Mouse (Mus musculus) lung, embryonic 15.5 days (tissue): ENCODE data around the gene Klk12. TPM values are rescaled to one million over a fixed set of nuclear protein-coding genes. Genes with fewer than 3 reads are reported as not detected.

Experiments used
- ATAC-seq: fragments of 200-750 bp; cut with Nextera tagmentation; 2 replicates; pipeline ENCODE4 v1.8.0; 2017; ENCODE audit warnings: moderate number of reproducible peaks, borderline replicate concordance; ENCODE audit not compliant: low FRiP score, low TSS enrichment; ENCODE audit errors: extremely low read depth
- H3K27ac ChIP-seq: fragments of 300-500 bp; sonication (generic); 2 replicates; pipeline ENCODE4 v1.5.1; 2015; ENCODE audit warnings: moderate library complexity, mild to moderate bottlenecking, inconsistent platforms
- H3K27me3 ChIP-seq: fragments of 300-500 bp; sonication (generic); 2 replicates; pipeline ENCODE4 v1.6.1; 2015; ENCODE audit warnings: inconsistent platforms
- H3K36me3 ChIP-seq: fragments of 300-500 bp; sonication (generic); 2 replicates; pipeline ENCODE4 v1.6.1; 2015; ENCODE audit warnings: inconsistent platforms
- H3K4me1 ChIP-seq: fragments of 300-500 bp; sonication (generic); 2 replicates; pipeline ENCODE4 v1.6.1; 2015; ENCODE audit warnings: inconsistent platforms
- H3K4me2 ChIP-seq: fragments of 300-500 bp; sonication (generic); 2 replicates; pipeline ENCODE4 v1.6.1; 2015; ENCODE audit warnings: inconsistent platforms, mild to moderate bottlenecking, moderate library complexity
- H3K4me3 ChIP-seq: fragments of 300-500 bp; sonication (generic); 2 replicates; pipeline ENCODE4 v1.5.1; 2015; ENCODE audit warnings: mild to moderate bottlenecking, inconsistent platforms
- H3K9ac ChIP-seq: fragments of 300-500 bp; sonication (generic); 2 replicates; pipeline ENCODE4 v1.6.1; 2015; ENCODE audit warnings: inconsistent platforms
- H3K9me3 ChIP-seq: fragments of 300-500 bp; sonication (generic); 2 replicates; pipeline ENCODE4 v1.6.1; 2016; ENCODE audit warnings: inconsistent platforms
- WGBS: fragments of 180-500 bp; shearing (Covaris S2); methylation state at CpG from one replicate; pipeline ENCODE4 v1.1.7; 2015; 5-methylcytosine and 5-hydroxymethylcytosine counted together
- polyA plus RNA-seq: library from polyadenylated mRNA; unstranded; fragments of >200 nt; fragmentation: Nextera tagmentation; extraction: Ambion mirVana; gene quantifications from 2 replicates; pipeline ENCODE4 v1.2.1, GENCODE M21; 2015

Gene Klk12
- not detected in 2 replicates for polyA plus RNA-seq

DNA sequence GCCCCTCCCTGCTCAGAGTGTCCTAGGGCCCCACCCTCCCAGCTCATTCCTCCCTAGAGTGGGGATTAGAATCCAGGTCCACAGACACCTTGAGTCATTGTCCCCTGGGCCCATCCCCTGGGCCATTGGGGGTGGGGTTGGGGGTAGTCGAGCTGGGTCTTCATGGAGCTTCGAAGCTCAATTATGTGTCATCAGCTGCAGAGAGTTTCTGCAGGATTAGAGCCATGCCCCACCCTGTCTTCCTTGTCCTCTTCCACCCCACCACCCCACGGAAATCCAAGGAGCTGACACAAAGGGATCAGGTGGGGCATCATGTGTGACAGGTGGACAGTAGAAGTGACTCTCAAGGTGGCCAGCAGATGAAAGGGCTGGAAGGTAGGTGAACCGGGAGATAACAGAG is at the start of gene Klk12:
Klk12 (plus strand) TSS at position 301 of the 400 bp plus-strand sequence.
- no peak for ATAC-seq
- H3K27me3 ChIP-seq = no peaks in the 10 kb centered on the region
- no peaks in the 10 kb centered on the region for H3K4me1 ChIP-seq
- H3K4me2 ChIP-seq = no peak within 1 kb of the TSS
- H3K9me3 ChIP-seq = no peaks in the 10 kb centered on the region
- 76% methylated on average over 4 of the region's 4 CpGs for WGBS
- H3K27ac ChIP-seq = no peak within 1 kb of the TSS
- H3K4me3 ChIP-seq = no peak within 1 kb of the TSS
- no peak within 1 kb of the TSS for H3K9ac ChIP-seq
- no peaks in the 10 kb centered on the region for H3K36me3 ChIP-seq

DNA sequence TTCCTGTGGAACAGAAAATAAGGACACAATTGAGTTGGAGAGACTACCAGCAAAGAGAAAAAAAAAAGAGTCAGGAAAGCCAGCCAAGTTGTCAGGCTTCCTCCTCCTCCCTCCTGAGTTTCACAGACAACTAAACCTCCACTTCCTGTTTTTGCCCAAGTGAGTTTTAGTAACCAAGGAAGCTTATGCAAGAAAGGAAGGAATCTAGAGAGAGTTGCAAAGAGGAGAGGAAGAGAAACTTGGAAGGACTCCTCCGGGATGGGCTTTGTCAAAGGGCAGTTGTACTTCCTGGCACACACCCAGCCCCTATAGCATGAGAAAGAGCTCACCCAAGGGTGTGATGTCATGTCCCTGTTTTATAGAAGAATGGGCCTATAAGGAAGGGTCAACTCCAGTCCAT is 20.9 kb upstream of the Klk12 start:
- no peaks in the 10 kb centered on the region for H3K36me3 ChIP-seq
- no peak overlapping the region for H3K9ac ChIP-seq
- H3K27ac ChIP-seq = 0 out of 2 replicates have a peak overlapping the region, but pooled peaks have one; percentile 9
- no peak overlapping the region for H3K4me2 ChIP-seq
- 42% methylated on average over 1 of the region's 1 CpGs for WGBS
- no peak; the same call in 1 of the 2 replicates for ATAC-seq
- no peaks in the 10 kb centered on the region for H3K4me1 ChIP-seq
- no peaks in the 10 kb centered on the region for H3K27me3 ChIP-seq
- no peaks in the 10 kb centered on the region for H3K9me3 ChIP-seq
- no peak overlapping the region for H3K4me3 ChIP-seq

DNA sequence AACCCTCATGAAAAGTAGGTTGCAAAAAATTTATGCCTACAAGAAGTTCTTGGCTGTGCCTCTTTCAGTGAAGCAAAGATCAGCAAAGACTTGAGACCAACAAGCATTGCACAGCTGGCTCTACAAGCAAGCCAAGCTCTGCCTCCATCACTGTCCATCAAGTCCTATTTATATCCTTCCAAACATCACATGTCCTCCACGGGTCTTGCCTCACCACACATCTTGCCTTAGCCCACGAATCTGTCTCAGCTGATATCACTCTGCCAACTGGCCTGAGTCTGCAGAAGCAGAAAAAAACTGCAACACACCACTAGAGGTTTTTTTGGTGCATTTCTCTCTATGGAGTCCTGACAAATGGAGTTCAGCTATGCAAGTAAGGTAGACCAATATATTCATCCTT is 15.9 kb upstream of the Klk12 start:
- no peak overlapping the region for H3K4me2 ChIP-seq
- no peak for ATAC-seq
- H3K27ac ChIP-seq = no peak overlapping the region
- H3K9ac ChIP-seq = no peak overlapping the region
- H3K36me3 ChIP-seq = no peaks in the 10 kb centered on the region
- H3K4me1 ChIP-seq = no peaks in the 10 kb centered on the region
- 60% methylated on average over 2 of the region's 2 CpGs for WGBS
- H3K4me3 ChIP-seq = no peak overlapping the region
- H3K9me3 ChIP-seq = no peaks in the 10 kb centered on the region
- no peaks in the 10 kb centered on the region for H3K27me3 ChIP-seq

DNA sequence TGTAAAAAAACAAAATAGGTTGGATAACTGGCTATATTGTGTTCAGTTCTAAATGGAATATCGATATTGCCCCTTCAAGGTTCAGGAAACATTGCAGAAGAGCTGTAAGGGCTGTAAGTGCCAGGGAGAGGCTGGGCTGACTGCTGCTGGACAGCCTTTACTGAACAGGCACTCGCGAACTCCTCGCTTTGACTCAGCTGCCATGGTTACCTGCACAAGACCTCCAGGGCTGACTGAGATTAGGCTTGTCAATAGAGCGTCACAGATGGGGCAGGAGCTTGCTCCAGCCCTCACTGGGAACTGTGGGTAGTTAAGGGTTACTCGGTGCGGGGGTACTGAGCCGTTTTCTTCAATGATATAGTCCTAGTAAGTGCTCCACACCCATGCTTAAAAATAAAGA is 2.2 kb upstream of the Klk12 start:
- no peak overlapping the region for H3K4me2 ChIP-seq
- H3K9me3 ChIP-seq = no peaks in the 10 kb centered on the region
- H3K27me3 ChIP-seq = no peaks in the 10 kb centered on the region
- no peaks in the 10 kb centered on the region for H3K36me3 ChIP-seq
- ATAC-seq = no peak
- H3K4me3 ChIP-seq = no peak overlapping the region
- H3K9ac ChIP-seq = no peak overlapping the region
- WGBS = 35% methylated on average over 8 of the region's 8 CpGs
- no peaks in the 10 kb centered on the region for H3K4me1 ChIP-seq
- no peak overlapping the region for H3K27ac ChIP-seq

DNA sequence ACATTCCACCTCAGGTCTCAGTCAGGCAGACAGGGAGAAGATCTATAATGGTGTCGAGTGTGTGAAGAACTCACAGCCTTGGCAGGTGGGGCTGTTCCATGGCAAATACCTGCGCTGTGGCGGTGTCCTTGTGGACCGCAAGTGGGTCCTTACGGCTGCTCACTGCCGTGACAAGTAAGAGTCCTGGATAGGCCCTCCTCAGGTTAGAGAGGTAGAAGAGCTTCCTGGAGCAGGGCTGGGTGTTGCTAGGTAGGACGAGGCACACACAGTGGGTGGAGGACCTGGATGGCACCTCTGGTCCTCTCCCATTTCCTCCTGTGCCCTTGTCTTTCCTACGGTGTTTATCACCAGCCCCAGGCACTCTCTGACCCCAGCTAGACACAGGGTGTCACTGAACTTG is 939 bp downstream of the Klk12 start:
- WGBS = 82% methylated on average over 8 of the region's 8 CpGs
- Histone ChIP-seq H3K4me1 (no peaks in the 10 kb centered on the region), H3K27ac (no peak overlapping the region), H3K9me3 (no peaks in the 10 kb centered on the region), H3K9ac (no peak overlapping the region), H3K27me3 (no peaks in the 10 kb centered on the region), H3K36me3 (no peaks in the 10 kb centered on the region), H3K4me3 (no peak overlapping the region), H3K4me2 (no peak overlapping the region)
- ATAC-seq = no peak

DNA sequence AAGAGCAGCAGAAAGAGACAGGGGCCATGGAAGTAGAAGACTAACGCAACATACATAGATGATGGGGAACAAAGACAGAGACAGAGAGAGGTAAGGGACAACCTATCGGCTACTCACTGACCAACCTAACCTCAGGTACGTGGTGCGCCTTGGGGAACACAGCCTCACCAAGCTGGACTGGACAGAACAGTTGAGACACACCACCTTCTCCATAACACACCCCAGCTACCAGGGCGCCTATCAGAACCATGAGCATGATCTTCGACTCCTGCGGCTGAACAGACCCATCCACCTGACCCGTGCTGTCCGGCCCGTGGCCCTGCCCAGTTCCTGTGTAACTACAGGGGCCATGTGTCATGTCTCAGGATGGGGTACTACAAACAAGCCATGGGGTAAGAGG is 2.0 kb downstream of the Klk12 start:
- no peak overlapping the region for H3K9ac ChIP-seq
- 88% methylated on average over 10 of the region's 10 CpGs for WGBS
- H3K36me3 ChIP-seq = no peaks in the 10 kb centered on the region
- H3K4me3 ChIP-seq = no peak overlapping the region
- H3K27me3 ChIP-seq = no peaks in the 10 kb centered on the region
- H3K9me3 ChIP-seq = no peaks in the 10 kb centered on the region
- no peak for ATAC-seq
- H3K27ac ChIP-seq = no peak overlapping the region
- no peaks in the 10 kb centered on the region for H3K4me1 ChIP-seq
- no peak overlapping the region for H3K4me2 ChIP-seq

DNA sequence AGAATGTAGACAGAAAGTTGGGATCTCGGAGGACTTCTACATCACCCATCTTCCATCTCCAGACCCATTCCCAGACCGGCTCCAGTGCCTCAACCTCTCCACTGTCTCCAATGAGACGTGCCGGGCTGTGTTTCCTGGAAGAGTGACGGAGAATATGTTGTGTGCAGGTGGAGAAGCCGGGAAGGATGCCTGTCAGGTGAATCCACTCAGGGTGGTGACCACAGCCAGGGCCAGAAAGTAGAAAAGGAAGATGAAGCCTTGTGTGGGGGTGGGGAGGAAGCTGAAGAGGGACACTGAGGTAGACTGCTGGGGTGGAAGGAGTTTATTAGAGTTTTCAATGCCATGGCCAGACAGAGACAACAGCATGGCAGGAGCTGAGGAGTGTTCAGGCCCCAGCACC is 3.2 kb downstream of the Klk12 start:
- Histone ChIP-seq H3K4me2 (no peak overlapping the region), H3K4me3 (no peak overlapping the region), H3K9me3 (no peaks in the 10 kb centered on the region), H3K27ac (no peak overlapping the region), H3K9ac (no peak overlapping the region), H3K4me1 (no peaks in the 10 kb centered on the region), H3K27me3 (no peaks in the 10 kb centered on the region), H3K36me3 (no peaks in the 10 kb centered on the region)
- WGBS = 90% methylated on average over 6 of the region's 6 CpGs
- no peak for ATAC-seq

DNA sequence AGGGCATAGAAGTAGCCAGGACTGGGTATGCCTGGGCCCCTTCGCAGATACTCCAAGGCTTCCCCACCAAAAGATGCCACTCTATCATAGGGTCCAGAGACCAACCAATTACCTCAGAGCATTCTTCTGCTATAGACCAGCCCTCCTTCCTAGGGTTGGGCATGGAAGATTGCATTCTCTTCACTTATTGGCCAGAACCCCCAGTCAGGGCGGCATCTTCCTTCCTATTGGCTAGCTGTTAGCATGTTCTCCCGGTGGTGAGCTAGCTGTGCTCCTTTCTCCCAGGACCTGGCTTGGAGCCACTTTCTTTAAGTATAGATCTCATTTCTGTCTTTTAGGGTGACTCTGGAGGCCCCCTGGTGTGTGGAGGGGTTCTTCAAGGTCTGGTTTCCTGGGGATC is 4.2 kb downstream of the Klk12 start:
- WGBS = 61% methylated on average over 3 of the region's 3 CpGs

DNA sequence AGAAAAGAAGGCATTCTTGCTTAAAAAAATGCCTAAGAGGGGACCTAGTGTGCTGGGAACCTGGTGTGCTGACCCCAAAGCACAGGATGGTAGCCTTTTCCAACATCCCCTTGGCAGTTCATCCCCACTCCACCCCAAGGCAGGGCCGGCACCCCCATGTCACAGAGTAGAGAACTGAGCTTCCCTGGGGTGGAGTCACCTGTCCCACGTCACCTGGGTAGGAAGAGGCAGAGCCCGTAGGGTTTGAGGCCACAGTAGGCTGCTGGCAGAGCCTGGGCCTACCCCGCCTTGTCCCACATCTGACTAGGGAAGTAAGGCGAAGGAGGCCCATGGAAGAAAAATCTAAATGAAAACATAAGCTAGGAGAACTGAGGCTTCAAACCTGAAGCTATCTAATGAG is 5.7 kb downstream of the Klk12 start, which contains the start of gene Klk11:
Klk11 (plus strand) TSS at position 241 of the 400 bp plus-strand sequence.
- no peaks in the 10 kb centered on the region for H3K9me3 ChIP-seq
- no peak within 1 kb of the TSS for H3K4me2 ChIP-seq
- WGBS = 79% methylated on average over 5 of the region's 5 CpGs
- no peaks in the 10 kb centered on the region for H3K27me3 ChIP-seq
- no peak within 1 kb of the TSS for H3K4me3 ChIP-seq
- H3K9ac ChIP-seq = no peak within 1 kb of the TSS
- no peaks in the 10 kb centered on the region for H3K36me3 ChIP-seq
- no peak within 1 kb of the TSS for H3K27ac ChIP-seq
- no peaks in the 10 kb centered on the region for H3K4me1 ChIP-seq
- ATAC-seq = no peak

More for the DNA sequence above, 4.2 kb downstream of the Klk12 start:
- Histone ChIP-seq H3K4me2 (no peak overlapping the region), H3K4me3 (no peak overlapping the region), H3K36me3 (no peaks in the 10 kb centered on the region), H3K9me3 (no peaks in the 10 kb centered on the region), H3K9ac (no peak overlapping the region), H3K27ac (no peak overlapping the region), H3K27me3 (no peaks in the 10 kb centered on the region), H3K4me1 (no peaks in the 10 kb centered on the region)
- no peak for ATAC-seq

DNA sequence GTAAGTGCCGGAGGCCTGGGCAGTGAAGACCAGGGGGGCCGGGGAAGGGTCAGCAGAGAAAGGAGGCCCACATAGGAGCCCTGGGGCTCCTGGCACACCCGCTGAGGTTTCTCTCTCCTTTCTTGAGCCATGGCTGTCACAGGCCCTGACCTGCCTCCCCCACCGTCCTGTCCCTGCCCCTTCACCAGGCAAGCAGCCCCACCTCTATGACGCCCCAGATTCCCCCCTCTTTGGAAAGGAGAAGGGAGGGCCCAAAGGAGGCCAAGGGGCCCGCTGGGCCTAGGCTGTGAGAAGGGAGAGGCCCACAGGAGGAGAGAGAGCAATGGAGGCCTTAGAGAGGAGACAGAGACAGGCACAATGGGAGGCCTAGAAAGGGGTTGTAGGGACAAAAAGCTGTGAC is 6.1 kb downstream of the Klk12 start:
- WGBS = 54% methylated on average over 6 of the region's 6 CpGs
- H3K27me3 ChIP-seq = no peaks in the 10 kb centered on the region
- H3K4me3 ChIP-seq = no peak overlapping the region
- no peaks in the 10 kb centered on the region for H3K36me3 ChIP-seq
- no peak overlapping the region for H3K27ac ChIP-seq
- no peak overlapping the region for H3K4me2 ChIP-seq
- no peak for ATAC-seq
- H3K9me3 ChIP-seq = no peaks in the 10 kb centered on the region
- H3K4me1 ChIP-seq = no peaks in the 10 kb centered on the region
- H3K9ac ChIP-seq = no peak overlapping the region

DNA sequence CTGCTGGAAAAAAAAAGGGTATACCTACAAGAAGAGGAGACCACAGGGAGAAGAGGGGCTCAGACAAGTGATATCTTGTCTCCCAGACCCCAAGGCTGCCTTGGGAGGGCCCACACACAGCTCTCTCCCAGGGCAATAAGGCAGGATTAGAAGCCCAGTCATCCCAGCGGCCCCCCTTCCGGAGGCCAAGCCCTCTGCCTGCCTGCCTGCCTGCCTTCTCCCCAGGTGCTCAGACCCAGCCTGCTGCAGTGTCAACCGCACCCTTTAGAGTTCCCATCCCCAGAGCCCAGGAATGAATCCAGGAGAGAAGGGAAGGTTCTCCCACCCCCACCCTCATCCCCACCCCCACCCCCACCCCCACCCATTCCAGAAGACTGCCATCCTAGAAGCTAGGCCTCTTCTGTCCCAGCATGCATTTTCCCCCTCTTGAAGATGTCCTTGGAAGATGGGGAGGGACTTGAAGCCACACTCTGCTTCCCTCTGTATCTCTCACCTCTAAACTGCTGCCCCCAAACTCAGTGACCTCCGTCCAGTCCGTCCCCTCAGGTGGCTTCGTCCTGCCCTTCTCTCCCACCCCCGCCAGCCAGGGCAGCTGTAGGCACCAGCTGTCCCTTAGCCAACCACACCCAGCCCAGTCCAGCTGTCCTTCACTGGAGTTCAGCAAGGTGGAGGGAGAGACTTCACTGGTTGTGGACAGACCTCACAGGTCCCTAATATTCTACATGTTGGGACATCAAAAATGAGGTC is 6.8 kb downstream of the Klk12 start:
- Histone ChIP-seq H3K4me2 (no peak overlapping the region), H3K9ac (no peak overlapping the region), H3K27ac (no peak overlapping the region), H3K27me3 (no peaks in the 10 kb centered on the region), H3K9me3 (no peaks in the 10 kb centered on the region), H3K4me1 (no peaks in the 10 kb centered on the region), H3K36me3 (no peaks in the 10 kb centered on the region), H3K4me3 (no peak overlapping the region)
- 38% methylated on average over 7 of the region's 7 CpGs for WGBS
- no peak for ATAC-seq

DNA sequence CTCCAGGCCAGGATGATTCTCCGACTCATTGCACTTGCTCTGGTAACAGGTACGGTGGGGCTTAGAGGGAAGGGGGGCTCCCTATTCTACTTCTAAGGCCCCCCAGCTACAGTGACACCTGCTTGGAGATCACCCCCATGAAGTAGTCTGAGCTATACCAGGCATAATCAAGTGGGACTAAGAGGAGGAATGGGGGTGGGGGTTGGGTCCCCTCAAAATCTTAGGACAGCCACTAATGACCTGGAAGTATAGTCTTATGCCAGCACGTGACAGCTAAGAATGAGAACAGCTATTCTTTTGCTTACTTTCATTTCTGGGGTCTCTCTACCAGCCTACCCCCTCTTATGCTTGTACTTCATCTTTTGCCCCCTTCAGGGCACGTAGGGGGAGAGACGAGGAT is 7.8 kb downstream of the Klk12 start:
- no peak for ATAC-seq
- 70% methylated on average over 5 of the region's 5 CpGs for WGBS
- H3K9ac ChIP-seq = no peak overlapping the region
- H3K4me1 ChIP-seq = 0 out of 2 replicates have a peak, but pooled peaks cover 7% of the 10 kb centered on the region
- H3K4me2 ChIP-seq = no peak overlapping the region
- no peaks in the 10 kb centered on the region for H3K27me3 ChIP-seq
- H3K9me3 ChIP-seq = no peaks in the 10 kb centered on the region
- H3K27ac ChIP-seq = no peak overlapping the region
- no peak overlapping the region for H3K4me3 ChIP-seq
- H3K36me3 ChIP-seq = no peaks in the 10 kb centered on the region
